Mouse (Mus musculus) thymus, adult 2 months (tissue): ENCODE results near the gene Cmah.

Experiments used
- CTCF ChIP-seq: fragments of 200-500 bp; IDR thresholded peaks from 2 replicates; pipeline ENCODE4 v1.5.1; 2012; ENCODE audit warnings: mild to moderate bottlenecking, control low read depth, low read length, moderate library complexity, borderline replicate concordance; ENCODE audit not compliant: control insufficient read depth, poor library complexity, insufficient read depth; ENCODE audit errors: extremely low read depth
- POLR2A ChIP-seq: fragments of 200-500 bp; IDR thresholded peaks from 2 replicates; pipeline ENCODE4 v1.6.1; 2012; ENCODE audit warnings: mild to moderate bottlenecking, low read length, control low read depth, moderate library complexity; ENCODE audit not compliant: control insufficient read depth, poor library complexity, insufficient read depth; ENCODE audit errors: extremely low read depth

DNA sequence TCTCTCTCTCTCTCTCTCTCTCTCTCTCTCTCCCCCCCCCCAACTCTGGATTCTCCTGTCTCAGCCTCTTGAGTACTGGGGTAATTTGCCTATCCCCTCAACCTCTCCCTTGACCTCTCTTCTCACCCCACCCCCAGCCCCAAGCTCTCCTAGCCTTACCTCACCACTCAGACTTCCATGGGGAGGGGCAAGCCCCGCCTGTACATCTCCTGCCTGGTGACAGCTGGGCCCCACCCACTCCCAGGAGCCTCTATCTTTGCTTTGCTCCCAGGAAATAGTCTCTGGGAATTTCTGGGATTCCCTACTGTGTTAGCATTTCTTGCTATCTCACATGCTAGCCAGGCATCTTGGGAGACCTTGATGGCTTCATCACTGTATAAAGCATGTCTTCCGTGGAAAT lies 199.7 kb downstream of the Cmah start:
- TF ChIP-seq CTCF: no peak
- no peak for TF ChIP-seq POLR2A
